Mouse (Mus musculus) thymus, postnatal 36 days (tissue): ENCODE results near the gene Lca5l.

Source experiments
- DNase-seq, 2 experiments: peaks; one replicate each; pipeline ENCODE4 v3.0.0; 2022; ENCODE audit warnings: mixed read lengths in 2 of 2

Lca5l gene

GRCm38 (mm10) chr16:96112769-96113168 is 79.3 kb downstream of the Lca5l start:
- no peak for DNase-seq

- DNase-seq, result no peak
Measured at GRCm38 (mm10) chr16:96110655-96111345, 81.3 kb downstream of the Lca5l start.

- no peak for DNase-seq
Measured at GRCm38 (mm10) chr16:96109673-96110072, 82.4 kb downstream of the Lca5l start.
